Mouse (Mus musculus) B cell, adult 2 months (primary cell): Measurements from ENCODE around the gene Fam83g.

Experiments used
- DNase-seq, 2 experiments: peaks; one replicate each; pipeline ENCODE4 v3.0.0; 2022

Gene Fam83g

GRCm38 (mm10) chr11:61674839-61675159 lies 9.1 kb upstream of the Fam83g start:
- DNase-seq, result no peak

DNA sequence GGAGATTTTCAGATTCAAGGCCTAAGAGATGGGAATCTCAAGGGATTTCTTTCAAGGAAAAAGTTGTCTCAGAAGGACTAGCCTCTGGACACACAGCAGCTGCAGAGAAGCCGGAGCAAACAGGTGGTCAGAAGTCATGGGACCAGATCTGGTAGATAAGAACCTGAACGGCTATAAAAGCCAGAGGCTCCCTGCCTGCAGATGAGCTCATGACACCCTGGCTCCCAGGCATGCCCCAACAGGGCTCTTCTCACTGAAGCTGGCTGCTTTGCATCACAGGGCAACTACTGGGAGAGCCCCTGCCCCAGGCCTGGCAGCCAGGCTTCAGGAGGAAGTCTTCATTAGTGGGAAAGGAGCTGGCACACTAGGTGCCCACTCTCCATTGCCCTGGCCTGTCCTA lies 8.6 kb upstream of the Fam83g start:
- DNase-seq, result no peak

- DNase-seq, result no peak
These were observed 7.6 kb upstream of the Fam83g start for GRCm38 (mm10) chr11:61676216-61676854.

- no peak for DNase-seq
These were observed 6.2 kb upstream of the Fam83g start for GRCm38 (mm10) chr11:61677709-61678108.

DNA sequence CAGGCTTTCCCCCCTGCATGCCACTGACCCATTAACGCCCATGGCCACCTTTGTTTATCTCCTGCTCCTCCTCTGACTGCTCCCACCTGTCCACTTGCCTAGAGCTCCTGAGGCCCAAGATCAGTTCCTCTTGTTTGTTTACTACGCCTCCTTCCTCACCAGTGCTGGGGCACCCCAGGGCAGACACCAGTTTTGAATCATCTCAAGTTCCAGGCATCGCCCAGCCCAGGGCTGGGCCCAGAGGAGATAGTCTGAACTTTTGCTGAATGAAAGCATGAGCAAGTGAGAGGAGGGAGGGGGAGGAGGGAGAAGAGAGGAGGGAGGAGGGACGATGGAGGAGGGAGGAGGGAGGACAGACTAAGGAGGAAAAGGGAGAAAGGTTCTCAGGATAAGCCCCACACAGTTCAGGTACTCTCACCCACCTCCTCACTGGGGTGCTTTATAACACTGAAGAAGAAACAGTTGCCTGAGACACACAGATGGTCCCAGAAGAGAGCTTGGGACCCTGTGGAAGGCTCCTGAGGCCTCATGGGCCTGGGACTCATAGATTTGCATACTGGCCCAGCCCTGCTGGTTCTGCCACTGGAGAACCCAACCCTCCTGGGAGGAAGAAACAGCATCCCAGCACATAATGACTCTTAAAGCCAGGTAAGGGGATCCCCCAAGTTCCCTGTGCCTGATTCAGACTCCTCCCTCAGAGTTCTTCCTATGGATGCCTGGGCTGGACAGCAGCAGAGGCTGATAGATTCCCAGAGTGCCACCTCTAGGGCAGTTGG lies 4.6 kb upstream of the Fam83g start:
- no peak for DNase-seq

DNA sequence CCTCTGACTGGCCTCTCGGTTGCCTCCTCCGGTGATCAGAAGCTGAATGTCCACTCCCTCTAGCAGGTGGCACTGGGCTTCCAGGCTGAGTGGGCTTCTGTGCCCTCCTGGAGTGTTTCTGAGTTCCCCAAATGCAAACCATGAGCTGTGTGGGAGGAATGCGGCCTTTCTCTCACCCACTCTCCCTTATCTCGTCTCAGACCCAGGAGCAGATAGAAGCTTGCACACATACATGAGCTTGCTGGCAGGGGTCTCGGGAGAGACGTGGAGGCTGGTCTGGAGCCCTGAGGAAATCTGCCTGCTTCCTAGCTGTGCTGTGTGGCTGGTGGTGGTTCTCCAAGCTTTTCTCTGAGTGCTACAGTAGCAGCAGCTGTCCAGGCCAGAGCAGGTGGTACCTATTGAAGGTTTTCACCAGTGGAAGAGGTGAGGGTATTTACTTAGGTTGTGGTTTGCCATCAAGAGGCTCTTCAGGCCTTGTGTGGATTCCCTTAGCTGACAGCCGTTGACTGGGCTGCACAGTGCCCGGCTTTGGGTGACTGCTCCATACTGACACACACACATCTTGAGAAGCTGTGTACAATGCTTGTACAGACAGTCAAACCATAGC lies 1.3 kb downstream of the Fam83g start:
- no peak for DNase-seq

DNA sequence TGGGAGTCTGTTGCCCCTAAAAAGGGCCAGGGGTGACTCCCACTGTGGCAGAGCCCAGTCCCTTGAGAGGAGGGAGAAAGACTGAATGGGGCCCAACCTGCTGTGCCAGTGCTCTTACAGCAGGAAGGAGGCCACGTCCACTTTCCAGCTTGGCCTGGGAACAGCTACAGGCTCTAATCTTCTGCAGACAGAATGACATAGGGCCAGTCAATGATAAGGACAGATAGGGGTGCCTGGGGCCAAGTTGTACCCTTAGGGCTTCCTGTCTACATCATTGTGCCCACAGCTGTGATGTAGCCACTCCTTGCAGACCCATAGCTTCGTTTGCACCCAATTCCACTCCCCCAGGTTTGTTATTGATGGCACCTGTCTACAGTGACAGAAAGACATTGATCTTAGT lies 2.2 kb downstream of the Fam83g start:
- no peak for DNase-seq

DNA sequence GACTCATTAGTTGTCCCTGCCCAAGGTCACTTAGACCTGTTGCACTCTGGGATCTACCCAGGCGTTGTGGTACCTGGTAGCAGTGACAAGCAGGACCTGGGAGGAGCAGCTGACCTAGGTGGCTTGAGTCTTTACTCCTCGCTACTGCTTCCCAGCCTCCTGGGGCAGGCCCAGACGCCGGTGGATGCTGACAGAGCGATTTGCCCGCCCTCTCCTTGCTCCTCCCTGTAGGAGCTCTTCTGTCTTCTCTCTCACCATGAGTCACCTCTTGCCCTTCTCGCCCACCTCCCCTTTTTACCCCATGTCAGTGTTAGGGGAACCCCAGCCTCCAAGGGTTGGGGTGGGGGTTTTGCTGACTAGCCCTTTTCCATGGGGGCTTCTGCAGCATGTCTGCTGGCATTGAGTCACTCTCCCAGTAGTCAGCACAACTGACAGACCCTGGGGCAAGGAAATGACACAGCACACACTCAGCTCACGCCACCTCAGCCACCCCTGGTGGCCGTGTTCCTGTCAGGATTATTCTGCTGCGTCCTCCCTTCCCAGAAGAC lies 3.1 kb downstream of the Fam83g start:
- no peak for DNase-seq

GRCm38 (mm10) chr11:61687595-61687994 lies 3.7 kb downstream of the Fam83g start:
- DNase-seq, result no peak

GRCm38 (mm10) chr11:61692996-61693395 lies 9.1 kb downstream of the Fam83g start:
- DNase-seq, result no peak

DNA sequence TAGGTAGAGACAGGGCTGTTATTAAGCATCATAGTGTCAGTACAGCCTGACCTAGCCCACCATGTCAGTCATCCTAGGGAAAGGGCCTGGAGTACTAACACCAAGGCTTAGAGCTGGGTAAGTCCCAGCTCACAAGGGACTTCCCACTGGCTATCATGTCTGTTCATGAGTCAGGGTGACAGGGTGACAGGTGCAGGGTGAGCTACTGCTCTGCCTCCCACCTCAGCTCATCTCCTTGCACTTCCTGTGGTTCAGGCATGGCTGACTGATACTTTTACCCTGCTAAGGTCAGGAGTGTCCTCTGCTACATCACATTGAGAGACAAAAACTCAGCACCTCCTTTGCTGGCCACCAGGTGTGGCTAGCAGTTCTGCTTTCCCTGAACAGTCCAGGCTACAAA lies 15.0 kb downstream of the Fam83g start:
- DNase-seq, result no peak

DNA sequence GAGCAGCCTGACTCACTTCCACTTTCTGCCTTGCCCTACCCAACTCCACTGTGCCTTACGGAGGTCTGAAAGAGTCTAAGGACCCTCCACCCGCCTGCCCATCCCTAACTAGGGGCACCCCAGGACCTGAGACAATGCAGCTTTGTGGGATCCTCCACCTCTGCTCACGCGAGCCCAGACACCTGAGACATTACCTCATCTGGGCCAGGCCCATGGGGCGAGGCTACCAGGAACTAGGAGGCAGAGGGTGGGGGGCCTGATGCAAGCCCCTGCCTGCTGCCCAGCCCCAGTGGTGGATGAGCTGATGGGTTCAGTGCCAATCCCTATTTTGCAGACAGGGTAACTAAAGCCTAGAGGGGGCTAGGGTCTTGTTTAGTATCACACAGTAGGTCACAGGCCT lies 15.6 kb downstream of the Fam83g start:
- no peak for DNase-seq

- DNase-seq, result no peak
These were observed 16.0 kb downstream of the Fam83g start for GRCm38 (mm10) chr11:61699933-61700332.

- no peak for DNase-seq
These were observed 17.8 kb downstream of the Fam83g start for GRCm38 (mm10) chr11:61701696-61702095.

GRCm38 (mm10) chr11:61702494-61702893 lies 18.6 kb downstream of the Fam83g start:
- no peak for DNase-seq

- DNase-seq, result no peak
These were observed 21.7 kb downstream of the Fam83g start for GRCm38 (mm10) chr11:61705581-61705980.

GRCm38 (mm10) chr11:61706232-61706631 lies 22.3 kb downstream of the Fam83g start:
- no peak for DNase-seq

- DNase-seq, result no peak
These were observed 25.0 kb downstream of the Fam83g start for GRCm38 (mm10) chr11:61708928-61709327.

DNA sequence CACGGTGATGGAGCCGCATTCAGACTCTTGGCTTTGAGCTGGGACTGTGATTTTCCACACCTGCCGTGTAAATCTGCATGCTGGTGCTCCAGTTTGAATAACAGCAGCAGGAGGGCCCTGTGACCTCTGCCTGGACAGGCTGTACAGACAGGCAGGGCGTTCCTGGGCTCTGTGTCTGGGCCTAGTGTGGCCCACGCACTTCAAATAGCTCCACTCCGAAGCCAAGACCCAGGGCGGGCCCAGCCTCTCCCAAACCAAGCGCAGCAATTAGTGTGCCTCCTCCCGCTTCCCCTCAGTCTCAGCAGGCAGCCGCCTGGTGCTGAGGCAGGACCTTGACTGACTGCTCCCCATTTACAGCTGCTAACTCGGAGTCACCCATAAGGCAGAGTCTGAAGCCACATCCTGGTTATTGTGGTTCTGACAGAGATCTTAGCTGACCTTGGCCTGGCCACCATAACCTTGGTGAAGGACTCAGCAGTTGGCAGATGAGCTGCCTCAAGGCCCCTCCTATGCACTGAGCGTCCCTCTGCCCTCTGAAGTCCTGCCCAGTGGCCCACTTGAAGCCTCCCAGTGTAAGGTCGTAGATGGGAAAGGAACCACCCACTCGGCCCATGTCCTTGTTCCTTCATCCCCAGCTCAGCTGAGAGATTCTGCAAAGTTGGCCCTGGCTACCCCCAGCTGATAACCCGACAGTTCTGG lies 29.4 kb downstream of the Fam83g start:
- no peak for DNase-seq

- peak; percentile 82 for DNase-seq
These were observed 30.6 kb downstream of the Fam83g start for GRCm38 (mm10) chr11:61714346-61715117.

DNA sequence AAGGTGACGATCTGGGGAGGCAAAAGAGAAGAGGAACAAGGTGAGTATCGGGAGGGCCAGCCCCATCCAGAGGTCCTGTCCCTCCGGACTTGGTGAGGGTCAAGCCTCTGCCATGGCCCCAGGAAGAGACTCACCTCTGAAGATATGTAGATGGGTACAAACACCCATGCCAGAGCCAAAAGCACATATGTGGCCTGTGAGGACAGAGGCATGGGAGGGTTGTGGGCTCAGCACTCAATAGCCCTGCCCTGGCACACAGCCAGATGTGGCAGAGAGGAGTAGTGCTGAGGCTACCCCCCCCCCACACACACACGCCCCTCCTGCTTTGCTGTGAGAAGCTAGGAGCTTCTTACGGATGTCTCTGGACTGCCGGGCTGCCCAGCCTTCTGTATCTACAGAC lies 31.2 kb downstream of the Fam83g start:
- DNase-seq, result no peak

DNA sequence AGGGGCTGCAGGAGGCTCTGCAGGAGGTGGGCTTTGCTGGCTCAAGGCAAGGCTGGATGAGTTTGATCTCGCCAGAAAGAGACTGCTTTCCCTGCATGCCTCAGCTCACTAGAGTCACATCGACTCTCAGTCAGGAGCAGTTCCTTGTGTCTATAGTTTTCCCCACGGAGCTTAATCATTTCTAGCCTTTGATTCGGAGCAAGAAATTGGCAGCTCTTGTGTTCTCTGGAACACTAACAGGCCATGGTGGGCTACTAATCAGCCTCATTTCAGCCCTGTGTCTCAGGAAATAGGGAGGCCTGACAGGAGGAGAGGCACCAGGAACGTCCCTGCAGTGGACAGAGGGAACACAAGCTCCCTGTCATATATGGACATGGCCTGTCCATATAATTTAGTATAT lies 34.1 kb downstream of the Fam83g start:
- DNase-seq, result no peak

DNA sequence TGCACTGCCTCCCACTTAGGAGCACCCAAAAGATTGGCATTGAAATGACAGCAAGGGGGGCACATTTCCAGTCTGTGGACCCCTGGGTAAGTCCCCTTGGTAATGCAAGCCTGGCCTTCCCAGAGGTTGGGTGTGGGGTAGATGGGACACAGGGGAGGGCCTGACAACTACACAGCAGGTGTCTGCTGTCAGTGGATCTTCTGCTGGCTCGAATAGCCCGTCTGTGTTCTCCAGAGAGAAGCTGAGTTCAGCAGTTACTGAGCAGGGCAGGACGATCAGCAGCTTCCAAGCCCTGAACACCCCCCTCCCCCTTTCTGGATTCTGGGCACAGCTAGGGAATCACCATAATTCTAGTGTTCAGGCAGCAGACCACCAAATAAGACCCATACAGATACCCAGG lies 35.5 kb downstream of the Fam83g start:
- no peak for DNase-seq
